Mouse (Mus musculus) ES-Bruce4 (cell line): ENCODE measurements around the gene Nms. TPM values are rescaled to one million over a fixed set of nuclear protein-coding genes. Genes with fewer than 3 reads are reported as not detected.

ENCODE experiments used
- H3K27ac ChIP-seq: 2 replicates; pipeline ENCODE4 v1.5.1; 2012; ENCODE audit warnings: low read length, inconsistent platforms; ENCODE audit not compliant: insufficient read depth
- H3K27me3 ChIP-seq: 2 replicates; pipeline ENCODE4 v1.6.1; 2012; ENCODE audit warnings: mild to moderate bottlenecking, low read length, inconsistent platforms; ENCODE audit not compliant: control insufficient read depth, poor library complexity, insufficient read depth, severe bottlenecking
- H3K36me3 ChIP-seq: 2 replicates; pipeline ENCODE4 v1.6.1; 2012; ENCODE audit warnings: inconsistent platforms, mild to moderate bottlenecking, low read length, moderate library complexity; ENCODE audit not compliant: control insufficient read depth, poor library complexity, insufficient read depth, severe bottlenecking
- H3K4me1 ChIP-seq: one replicate; pipeline ENCODE4 v1.8.1; 2011; ENCODE audit warnings: low read length; ENCODE audit not compliant: control insufficient read depth, insufficient read depth
- H3K4me3 ChIP-seq: 2 replicates; pipeline ENCODE4 v1.5.1; 2011; ENCODE audit warnings: low read depth, mild to moderate bottlenecking, low read length
- H3K9ac ChIP-seq: 2 replicates; pipeline ENCODE4 v1.6.1; 2012; ENCODE audit warnings: low read depth, mild to moderate bottlenecking, inconsistent platforms; ENCODE audit not compliant: poor library complexity, severe bottlenecking
- H3K9me3 ChIP-seq: replicated peaks from 2 replicates; pipeline ENCODE4 v1.6.1; 2012; ENCODE audit warnings: mild to moderate bottlenecking, low read length, inconsistent platforms; ENCODE audit not compliant: control insufficient read depth, poor library complexity, insufficient read depth, severe bottlenecking
- CTCF ChIP-seq: IDR thresholded peaks from one replicate; pipeline ENCODE4 v1.8.1; 2011; ENCODE audit warnings: low read depth, low read length
- EP300 ChIP-seq: IDR thresholded peaks from 2 replicates; pipeline ENCODE4 v1.6.1; 2011; ENCODE audit warnings: low read depth, low read length; ENCODE audit not compliant: insufficient read depth
- POLR2A ChIP-seq: IDR thresholded peaks from one replicate; pipeline ENCODE4 v1.8.1; 2011; ENCODE audit warnings: low read length; ENCODE audit not compliant: insufficient read depth
- polyA plus RNA-seq: library from polyadenylated mRNA; stranded (reverse); fragments of >200 nt; gene quantifications from 2 replicates; pipeline ENCODE4 v1.2.4, GENCODE M21; 2011; ENCODE audit warnings: low read depth; ENCODE audit not compliant: missing spikeins, insufficient read depth, insufficient read length

Nms gene
- polyA plus RNA-seq, 1 experiment, result not detected

DNA sequence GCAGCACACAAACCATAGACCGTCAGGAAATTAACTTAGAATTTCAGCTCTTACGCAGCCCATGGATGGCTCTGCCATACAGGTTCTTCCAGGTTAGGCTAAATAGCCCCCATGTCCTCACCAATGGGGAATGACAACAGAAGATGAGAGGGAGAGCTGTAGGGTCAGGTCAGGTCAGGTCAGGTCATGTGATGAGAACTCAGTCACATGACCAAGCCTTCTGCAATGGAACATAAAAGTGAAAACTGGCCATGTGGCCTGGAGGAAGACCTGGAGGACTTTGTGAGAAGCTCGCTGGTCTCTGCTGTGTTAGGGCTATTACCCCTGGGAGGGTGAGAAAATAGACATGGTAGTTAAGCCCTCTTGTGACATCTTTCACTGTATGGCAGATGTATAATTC is 17.5 kb downstream of the Nms start:
- TF ChIP-seq POLR2A, result no peak
- no peak for TF ChIP-seq CTCF
- TF ChIP-seq EP300, result no peak
- H3K9me3 ChIP-seq, result no peaks in the 10 kb centered on the region
- no peak overlapping the region for H3K27ac ChIP-seq
- H3K36me3 ChIP-seq, result no peaks in the 10 kb centered on the region
- no peak overlapping the region for H3K9ac ChIP-seq
- no peaks in the 10 kb centered on the region for H3K4me1 ChIP-seq
- no peaks in the 10 kb centered on the region for H3K27me3 ChIP-seq
- H3K4me3 ChIP-seq, result no peak overlapping the region

DNA sequence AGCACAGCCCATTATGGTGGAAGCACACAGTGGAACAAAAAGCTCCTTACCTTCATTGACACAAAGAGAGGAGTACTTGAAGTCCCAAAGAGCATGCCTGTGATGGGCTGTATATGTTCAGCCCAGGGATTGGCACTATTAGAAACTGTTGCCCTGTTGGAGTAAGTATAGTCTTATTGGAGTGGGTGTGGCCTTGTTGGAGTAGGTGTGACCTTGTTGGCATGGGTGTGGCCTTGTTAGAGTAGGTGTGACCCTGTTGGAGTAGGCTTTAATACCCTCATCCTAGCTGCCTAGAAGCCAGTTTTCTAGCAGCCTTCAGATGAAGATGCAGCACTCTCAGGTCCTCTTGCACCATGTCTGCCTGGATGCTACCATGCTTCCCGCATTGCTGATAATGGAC is 30.2 kb downstream of the Nms start:
- H3K9me3 ChIP-seq, result no peaks in the 10 kb centered on the region
- H3K27ac ChIP-seq, result no peak overlapping the region
- TF ChIP-seq POLR2A (no peak), EP300 (no peak), CTCF (no peak)

GRCm38 (mm10) chr1:38971712-38972111 is 32.8 kb downstream of the Nms start:
- H3K9me3 ChIP-seq, result no peaks in the 10 kb centered on the region
- no peaks in the 10 kb centered on the region for H3K27me3 ChIP-seq
- H3K9ac ChIP-seq, result no peak overlapping the region
- no peak overlapping the region for H3K27ac ChIP-seq
- H3K36me3 ChIP-seq, result no peaks in the 10 kb centered on the region
- no peaks in the 10 kb centered on the region for H3K4me1 ChIP-seq
- TF ChIP-seq POLR2A (no peak), CTCF (no peak), EP300 (no peak)
- H3K4me3 ChIP-seq, result no peak overlapping the region

More for the DNA sequence above, 30.2 kb downstream of the Nms start:
- no peak overlapping the region for H3K4me3 ChIP-seq
- H3K36me3 ChIP-seq, result no peaks in the 10 kb centered on the region
- H3K9ac ChIP-seq, result no peak overlapping the region
- H3K4me1 ChIP-seq, result no peaks in the 10 kb centered on the region
- no peaks in the 10 kb centered on the region for H3K27me3 ChIP-seq

DNA sequence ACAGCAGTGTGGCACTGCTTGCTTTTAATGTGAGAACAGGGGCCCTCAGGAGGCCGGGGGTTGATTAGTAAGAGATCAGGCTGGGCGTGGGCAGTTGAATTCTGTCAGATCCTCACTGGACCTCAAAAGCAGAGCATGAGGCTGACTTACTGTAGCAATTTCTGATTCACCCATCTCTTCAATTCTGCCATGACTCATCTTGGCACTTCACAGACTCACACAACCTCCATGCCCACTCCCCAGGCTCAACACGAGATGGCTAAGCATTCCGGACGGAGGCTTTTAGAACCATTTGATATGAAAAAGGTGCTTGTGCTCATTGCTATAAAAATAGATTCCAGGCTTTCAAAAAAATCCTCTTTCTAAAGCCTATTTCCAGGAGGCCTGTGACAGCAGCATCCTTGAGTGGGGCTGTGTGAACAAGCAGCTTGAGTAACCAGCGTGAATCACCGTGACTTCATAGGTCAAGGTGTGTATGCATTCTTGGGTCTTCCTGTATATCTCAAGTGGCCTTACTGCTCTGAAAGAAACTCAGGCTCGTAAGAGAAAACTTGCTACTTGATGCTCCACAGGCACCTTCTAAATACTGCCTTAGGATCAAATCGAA is 34.1 kb downstream of the Nms start:
- TF ChIP-seq CTCF (no peak), POLR2A (no peak), EP300 (no peak)
- Histone ChIP-seq H3K4me3 (no peak overlapping the region), H3K36me3 (no peaks in the 10 kb centered on the region), H3K4me1 (no peaks in the 10 kb centered on the region), H3K27me3 (no peaks in the 10 kb centered on the region), H3K9ac (no peak overlapping the region), H3K9me3 (no peaks in the 10 kb centered on the region), H3K27ac (no peak overlapping the region)

DNA sequence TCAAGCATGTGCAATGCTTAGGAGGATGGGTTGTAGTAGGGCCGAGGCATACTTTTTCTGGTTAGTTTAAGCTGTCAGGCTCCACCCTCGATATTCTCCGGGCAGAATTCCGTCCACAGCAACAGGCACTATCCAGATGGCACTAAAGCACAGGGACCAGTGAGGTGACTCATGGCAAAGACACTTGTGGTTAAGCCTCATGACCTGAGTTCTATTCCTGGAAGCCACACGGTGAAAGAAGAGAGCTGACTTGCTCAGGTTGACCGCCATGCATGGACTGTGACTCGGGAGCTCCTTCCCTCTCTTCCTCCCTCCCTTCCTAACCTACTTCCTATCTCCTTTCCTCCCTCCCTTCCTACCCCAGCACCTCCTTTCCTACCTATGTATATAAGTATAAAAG is 41.0 kb downstream of the Nms start:
- Histone ChIP-seq H3K27ac (no peak overlapping the region), H3K4me3 (no peak overlapping the region), H3K9me3 (no peaks in the 10 kb centered on the region), H3K27me3 (no peaks in the 10 kb centered on the region), H3K36me3 (no peaks in the 10 kb centered on the region), H3K4me1 (no peaks in the 10 kb centered on the region), H3K9ac (no peak overlapping the region)
- no peak for TF ChIP-seq CTCF
- TF ChIP-seq POLR2A, result no peak
- TF ChIP-seq EP300, result no peak

DNA sequence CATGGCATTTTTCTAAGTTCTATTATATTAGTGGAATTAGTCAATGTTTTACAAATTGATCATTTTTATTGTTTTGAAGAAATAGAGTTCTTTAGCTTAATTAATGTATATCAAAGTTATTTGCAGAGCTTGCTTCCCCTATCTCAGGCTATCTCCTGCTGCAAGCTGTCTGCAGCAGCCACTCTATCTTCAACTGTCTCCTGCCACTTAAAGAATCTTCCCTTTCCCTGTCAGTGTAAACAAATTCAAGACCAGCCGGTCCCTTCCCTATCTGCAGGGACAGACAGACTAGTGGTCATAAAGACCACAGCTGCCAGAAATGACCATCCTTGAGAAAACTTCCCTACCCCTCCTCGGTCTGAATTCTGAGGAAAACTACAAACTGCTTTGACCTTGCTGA is 44.9 kb downstream of the Nms start:
- H3K27me3 ChIP-seq, result no peaks in the 10 kb centered on the region
- no peaks in the 10 kb centered on the region for H3K36me3 ChIP-seq
- TF ChIP-seq POLR2A (no peak), EP300 (no peak), CTCF (no peak)

More for the DNA sequence above, 44.9 kb downstream of the Nms start:
- H3K4me3 ChIP-seq, result no peak overlapping the region
- H3K9me3 ChIP-seq, result no peaks in the 10 kb centered on the region
- H3K9ac ChIP-seq, result no peak overlapping the region
- H3K4me1 ChIP-seq, result no peaks in the 10 kb centered on the region
- H3K27ac ChIP-seq, result no peak overlapping the region
